Mouse (Mus musculus): ENCODE measurements at regions not wholly inside any gene's neighbourhood (a gene's known extent, or its start where the extent isn't known, plus 50 kb on each side); places are given as distances from the start of the nearest gene placed in this dataset.

DNA sequence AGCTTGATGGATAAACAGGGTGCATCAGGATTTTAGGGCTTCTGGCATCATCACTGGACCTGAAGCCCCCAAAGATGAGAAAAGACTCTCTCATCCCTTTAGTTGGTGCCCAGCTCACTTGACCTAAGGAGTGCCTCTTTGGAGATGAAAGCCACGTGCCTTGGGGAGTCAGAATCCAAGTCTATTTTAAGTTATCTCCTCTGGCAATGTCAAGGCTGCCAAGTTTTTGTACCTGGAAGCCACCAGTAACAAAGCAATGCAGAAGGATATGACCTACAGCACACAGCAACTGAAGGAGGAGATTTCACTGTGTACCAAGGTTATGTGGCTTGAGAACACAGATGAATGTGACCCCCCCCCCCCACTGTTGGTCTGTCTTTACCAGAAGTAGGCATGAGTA, 140.9 kb upstream of the N4bp1 start:
- no peak for DNase-seq (ENCODE audit: low read depth, low spot score)

- no peak for DNase-seq (ENCODE audit: low read depth, low spot score)
Observed at GRCm38 (mm10) chr8:87019795-87020194, 134.7 kb upstream of the N4bp1 start.

DNA sequence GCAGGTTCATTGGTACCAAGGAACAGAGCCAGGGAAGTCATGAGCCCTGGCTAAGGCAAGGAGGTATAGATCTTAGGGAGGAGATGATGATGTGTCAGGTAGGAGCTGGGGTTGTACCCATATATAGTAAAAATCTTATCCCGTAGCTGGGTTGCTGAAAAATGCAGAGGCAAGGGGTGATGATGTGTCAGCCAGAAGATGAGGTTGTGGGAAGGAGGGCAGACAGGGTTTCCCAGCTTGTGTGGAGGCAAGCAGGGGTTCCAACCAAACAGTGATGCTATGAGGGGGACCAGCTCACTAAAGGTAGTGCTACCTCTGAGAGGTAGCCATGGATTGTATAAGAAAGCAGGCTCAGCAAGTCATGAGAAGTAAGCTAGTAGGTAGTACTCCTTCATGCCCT, 90.5 kb upstream of the N4bp1 start:
- no peak for DNase-seq (ENCODE audit: low read depth, low spot score)

DNA sequence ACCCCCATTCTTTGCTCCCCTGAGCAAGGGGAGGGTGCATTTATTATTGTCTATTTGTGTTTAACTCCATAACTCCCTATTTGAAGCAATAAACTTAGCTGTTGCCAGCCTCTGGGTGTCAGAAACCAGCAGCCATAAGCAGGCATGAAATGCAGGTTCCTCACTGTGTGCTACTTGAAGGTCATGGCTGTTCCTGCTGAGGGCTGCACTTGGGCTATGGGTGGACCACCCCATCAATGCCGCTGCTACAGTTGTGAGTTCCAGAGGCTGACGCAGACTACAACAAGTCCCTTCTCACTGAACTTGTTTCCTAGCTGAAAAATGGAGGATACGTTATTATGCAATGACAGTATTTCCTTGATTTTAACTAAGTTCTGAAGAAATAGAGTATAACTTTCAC, 86.7 kb upstream of the N4bp1 start:
- no peak for DNase-seq (ENCODE audit: low read depth, low spot score)

DNA sequence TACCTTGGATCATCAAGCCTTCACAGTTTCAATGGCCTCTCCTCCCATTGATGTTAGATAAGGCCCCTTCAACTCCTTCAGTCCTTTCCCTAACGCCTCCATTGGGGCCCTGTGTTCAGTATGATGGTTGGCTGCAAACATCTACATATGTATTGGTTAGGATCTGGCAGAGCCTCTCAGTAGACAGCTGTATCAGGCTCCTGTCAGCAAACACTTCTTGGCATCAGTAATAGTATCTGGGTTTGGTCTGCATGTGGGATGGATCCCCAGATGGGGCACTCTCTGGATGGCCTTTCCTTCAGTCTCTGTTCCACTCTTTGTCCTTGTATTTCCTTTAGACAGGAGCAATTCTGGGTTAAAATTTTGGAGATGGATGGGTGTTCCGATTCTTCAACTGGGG, 84.0 kb upstream of the N4bp1 start:
- no peak for DNase-seq (ENCODE audit: low read depth, low spot score)

DNA sequence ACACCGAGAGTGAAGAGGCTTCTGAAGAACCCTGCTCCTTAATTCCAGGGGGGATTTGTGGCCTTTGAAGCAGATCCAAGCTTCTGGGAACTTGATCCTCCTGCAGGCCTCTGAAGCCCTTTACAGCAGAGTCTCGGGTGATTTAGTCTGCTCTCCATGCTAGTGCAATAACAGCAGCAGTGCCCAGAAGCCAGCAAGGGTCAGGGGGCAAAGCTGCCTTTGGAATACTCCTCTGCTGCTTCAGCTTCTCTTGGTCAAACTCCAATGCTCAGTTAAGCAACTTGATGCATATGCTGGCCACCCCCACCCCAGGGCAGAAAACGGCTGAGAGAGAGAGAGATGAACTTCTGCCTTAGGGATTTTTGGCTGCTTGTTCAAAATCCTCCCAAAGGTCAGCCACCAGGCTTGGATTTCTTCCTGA, 82.8 kb upstream of the N4bp1 start:
- no peak for DNase-seq (ENCODE audit: low read depth, low spot score)

DNA sequence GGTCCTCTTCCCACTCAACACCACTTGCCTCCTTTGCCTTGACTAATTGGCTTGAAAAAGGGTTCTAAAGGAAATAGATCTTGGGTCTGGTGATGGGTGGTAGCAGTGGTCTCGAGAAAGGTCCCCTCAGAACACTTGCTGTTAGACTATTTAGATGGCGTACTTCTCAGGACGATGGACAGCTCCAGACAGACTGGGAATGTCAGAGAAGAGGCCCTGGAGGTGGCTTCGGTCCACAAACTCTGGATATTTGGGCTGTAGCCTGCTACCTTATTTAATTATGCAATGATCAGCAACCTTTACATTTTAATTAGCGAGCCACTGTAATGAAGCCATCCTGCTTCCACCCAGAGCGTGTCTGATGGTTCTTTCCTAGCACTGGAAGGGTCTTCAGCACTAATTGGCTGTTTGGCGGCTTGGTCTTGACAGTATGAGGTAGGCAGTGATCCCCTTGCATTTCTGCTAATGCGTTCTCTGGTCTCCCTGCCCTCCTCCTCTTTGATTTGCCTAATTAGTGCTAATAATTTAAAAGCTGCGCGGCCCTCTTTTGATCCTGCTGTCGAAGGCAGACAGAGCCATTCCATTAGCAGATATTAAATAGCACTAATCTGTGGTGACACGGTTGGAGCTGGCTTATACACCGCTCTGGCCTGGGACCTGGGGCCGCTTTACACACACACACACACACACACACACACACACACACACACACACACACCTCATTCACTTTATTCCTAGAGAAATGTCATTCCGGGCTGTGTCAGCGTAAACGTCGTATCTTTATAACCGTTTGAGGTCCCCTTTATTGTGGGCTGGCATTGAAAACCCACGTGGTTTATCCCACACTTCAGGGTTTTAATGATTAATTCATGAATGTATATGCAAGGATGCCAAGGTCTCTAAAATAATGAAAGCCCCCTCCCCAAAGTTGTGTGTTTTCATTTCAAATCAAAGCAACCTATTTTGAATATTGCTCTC, 76.4 kb upstream of the N4bp1 start:
- no peak for DNase-seq (ENCODE audit: low read depth, low spot score)

All from retina, adult 2 months (tissue).